Mouse (Mus musculus) lung, postnatal 0 days (tissue): Measurements from ENCODE around the gene Nup62. TPM values are rescaled to one million over a fixed set of nuclear protein-coding genes. Genes with fewer than 3 reads are reported as not detected.

Experiments
- ATAC-seq: fragments of 200-750 bp; cut with Nextera tagmentation; 2 replicates; pipeline ENCODE4 v1.8.0; 2017; ENCODE audit warnings: moderate library complexity
- DNase-seq: peaks from one replicate; pipeline ENCODE4 v3.0.0-alpha.2; 2016; ENCODE audit warnings: low spot score
- H3K27ac ChIP-seq: fragments of 300-500 bp; sonication (generic); 2 replicates; pipeline ENCODE4 v1.5.1; 2014; ENCODE audit warnings: antibody characterized with exemption, mild to moderate bottlenecking, low read length, mixed read lengths
- H3K27me3 ChIP-seq: fragments of 300-500 bp; sonication (generic); replicated peaks from 2 replicates; pipeline ENCODE4 v1.6.1; 2014; ENCODE audit warnings: low read length, mixed read lengths; ENCODE audit not compliant: insufficient read depth
- H3K36me3 ChIP-seq: fragments of 300-500 bp; sonication (generic); 2 replicates; pipeline ENCODE4 v1.6.1; 2014; ENCODE audit warnings: low read length, mixed read lengths; ENCODE audit not compliant: insufficient read depth
- H3K4me1 ChIP-seq: fragments of 300-500 bp; sonication (generic); 2 replicates; pipeline ENCODE4 v1.6.1; 2014; ENCODE audit warnings: antibody characterized with exemption, low read depth, low read length, mixed read lengths; ENCODE audit not compliant: insufficient read depth
- H3K4me2 ChIP-seq: fragments of 300-500 bp; sonication (generic); replicated peaks from 2 replicates; pipeline ENCODE4 v1.6.1; 2014; ENCODE audit warnings: low read depth, mild to moderate bottlenecking, low read length, moderate library complexity, mixed read lengths
- H3K4me3 ChIP-seq: fragments of 300-500 bp; sonication (generic); 2 replicates; pipeline ENCODE4 v1.5.1; 2014; ENCODE audit warnings: low read depth, low read length
- H3K9ac ChIP-seq: fragments of 300-500 bp; sonication (generic); replicated peaks from 2 replicates; pipeline ENCODE4 v1.6.1; 2014; ENCODE audit warnings: low read depth, mild to moderate bottlenecking
- H3K9me3 ChIP-seq: fragments of 300-500 bp; sonication (generic); 2 replicates; pipeline ENCODE4 v1.6.1; 2016; ENCODE audit warnings: low read length, mixed read lengths
- CTCF ChIP-seq: IDR thresholded peaks from 2 replicates; pipeline ENCODE4 v1.5.1; 2016; ENCODE audit warnings: antibody characterized with exemption, mild to moderate bottlenecking
- EP300 ChIP-seq: IDR thresholded peaks from 2 replicates; pipeline ENCODE4 v1.6.1; 2016; ENCODE audit warnings: antibody characterized with exemption, mild to moderate bottlenecking, control low read depth
- WGBS: fragments of 180-500 bp; shearing (Covaris S2); extraction: QIAGEN DNeasy Blood & Tissue Kit; methylation state at CpG from one replicate; pipeline ENCODE4 v1.1.7; 2014; 5-methylcytosine and 5-hydroxymethylcytosine counted together
- polyA plus RNA-seq: library from polyadenylated mRNA; unstranded; fragments of >200 nt; fragmentation: Nextera tagmentation; extraction: Ambion mirVana; gene quantifications from 2 replicates; pipeline ENCODE4 v1.2.1, GENCODE M21; 2015

The Nup62 gene
- polyA plus RNA-seq, 1 experiment from 2014 or later, result 23.8 TPM

GRCm38 (mm10) chr7:44853065-44853464, 37.2 kb downstream of the Nup62 start:
- Histone ChIP-seq H3K4me1 (peaks cover 25% of the 10 kb centered on the region), H3K4me3 (no peak overlapping the region), H3K27ac (no peak overlapping the region), H3K36me3 (no peaks in the 10 kb centered on the region), H3K4me2 (no peak overlapping the region), H3K9ac (no peak overlapping the region), H3K27me3 (no peaks in the 10 kb centered on the region), H3K9me3 (no peaks in the 10 kb centered on the region)
- 86% methylated on average over 2 of the region's 2 CpGs for WGBS
- no peak for ATAC-seq
- TF ChIP-seq EP300 (no peak), CTCF (no peak)
- no peak for DNase-seq

- TF ChIP-seq EP300, result no peak
- no peak for TF ChIP-seq CTCF
- H3K4me3 ChIP-seq, result peak overlapping the region; percentile 55
- H3K9me3 ChIP-seq, result no peaks in the 10 kb centered on the region
- 23% methylated on average over 26 of the region's 26 CpGs for WGBS
- H3K27me3 ChIP-seq, result no peaks in the 10 kb centered on the region
- H3K27ac ChIP-seq, result peak overlapping the region; percentile 98
- no peak for ATAC-seq
- peaks cover 22% of the 10 kb centered on the region for H3K4me1 ChIP-seq
- no peaks in the 10 kb centered on the region for H3K36me3 ChIP-seq
- peak; percentile 34 for DNase-seq
- H3K9ac ChIP-seq, result peak overlapping the region; percentile 70
- H3K4me2 ChIP-seq, result peak overlapping the region; percentile 96
Measured at GRCm38 (mm10) chr7:44853596-44854355, 37.9 kb downstream of the Nup62 start.

- Histone ChIP-seq H3K27me3 (no peaks in the 10 kb centered on the region), H3K4me2 (peak overlapping the region; percentile 96), H3K4me3 (peak overlapping the region; percentile 55), H3K9me3 (no peaks in the 10 kb centered on the region), H3K27ac (peak overlapping the region; percentile 98), H3K9ac (peak overlapping the region; percentile 70), H3K4me1 (peaks cover 22% of the 10 kb centered on the region), H3K36me3 (no peaks in the 10 kb centered on the region)
- DNase-seq (peak; percentile 94), ATAC-seq (peak; percentile 71)
- WGBS, result under 1% methylated on average over 45 of the region's 45 CpGs
- TF ChIP-seq EP300 (no peak; the same call in 1 of the 2 replicates), CTCF (no peak)
Measured at GRCm38 (mm10) chr7:44854356-44855031, 38.6 kb downstream of the Nup62 start.

- no peak for TF ChIP-seq EP300
- TF ChIP-seq CTCF, result no peak
- no peak for DNase-seq
- Histone ChIP-seq H3K36me3 (no peaks in the 10 kb centered on the region), H3K4me2 (peak overlapping the region; percentile 96), H3K9me3 (no peaks in the 10 kb centered on the region), H3K4me1 (peaks cover 22% of the 10 kb centered on the region), H3K27me3 (no peaks in the 10 kb centered on the region), H3K4me3 (peak overlapping the region; percentile 55), H3K27ac (peak overlapping the region; percentile 98), H3K9ac (peak overlapping the region; percentile 70)
- no peak for ATAC-seq
- 42% methylated on average over 10 of the region's 10 CpGs for WGBS
Measured at GRCm38 (mm10) chr7:44855036-44855435, 39.1 kb downstream of the Nup62 start.

- DNase-seq, result no peak
- 53% methylated on average over 9 of the region's 9 CpGs for WGBS
- Histone ChIP-seq H3K9me3 (no peaks in the 10 kb centered on the region), H3K9ac (no peak overlapping the region), H3K4me2 (peak overlapping the region; percentile 96), H3K27me3 (no peaks in the 10 kb centered on the region), H3K4me1 (peaks cover 18% of the 10 kb centered on the region), H3K36me3 (no peaks in the 10 kb centered on the region), H3K4me3 (peak overlapping the region; percentile 69), H3K27ac (peak overlapping the region; percentile 93)
- no peak for ATAC-seq
- TF ChIP-seq EP300 (no peak), CTCF (no peak)
Measured at GRCm38 (mm10) chr7:44856265-44856916, 40.5 kb downstream of the Nup62 start.

- H3K36me3 ChIP-seq, result 0 out of 2 replicates have a peak, but pooled peaks cover 2% of the 10 kb centered on the region
- DNase-seq, result peak; percentile 95
- peak within 1 kb of the TSS; percentile 74 for H3K9ac ChIP-seq
- H3K4me2 ChIP-seq, result peak within 1 kb of the TSS; percentile 96
- peak; percentile 41 for ATAC-seq
- peaks cover 18% of the 10 kb centered on the region for H3K4me1 ChIP-seq
- 0 out of 2 replicates have a peak, but pooled peaks have one; percentile 8 for TF ChIP-seq CTCF
- peak; percentile 24; the same call in 1 of the 2 replicates for TF ChIP-seq EP300
- H3K9me3 ChIP-seq, result no peaks in the 10 kb centered on the region
- peak within 1 kb of the TSS; percentile 93 for H3K27ac ChIP-seq
- no peaks in the 10 kb centered on the region for H3K27me3 ChIP-seq
- under 1% methylated on average over 32 of the region's 32 CpGs for WGBS
- H3K4me3 ChIP-seq, result peak within 1 kb of the TSS; percentile 69
Measured at GRCm38 (mm10) chr7:44857042-44857552, 41.2 kb downstream of the Nup62 start, which contains the start of gene Pnkp. Gene Pnkp (plus strand): TSS chr7:44857139.
